Mouse (Mus musculus) liver, postnatal 0 days (tissue): Measurements from ENCODE around the gene Wdtc1.

Source experiments
- CTCF ChIP-seq: sonication (generic); IDR thresholded peaks from 2 replicates; pipeline ENCODE4 v1.5.1; 2016; ENCODE audit warnings: antibody characterized with exemption, low read depth
- EP300 ChIP-seq: IDR thresholded peaks from 2 replicates; pipeline ENCODE4 v1.6.1; 2016; ENCODE audit warnings: antibody characterized with exemption, low read depth, mild to moderate bottlenecking

DNA sequence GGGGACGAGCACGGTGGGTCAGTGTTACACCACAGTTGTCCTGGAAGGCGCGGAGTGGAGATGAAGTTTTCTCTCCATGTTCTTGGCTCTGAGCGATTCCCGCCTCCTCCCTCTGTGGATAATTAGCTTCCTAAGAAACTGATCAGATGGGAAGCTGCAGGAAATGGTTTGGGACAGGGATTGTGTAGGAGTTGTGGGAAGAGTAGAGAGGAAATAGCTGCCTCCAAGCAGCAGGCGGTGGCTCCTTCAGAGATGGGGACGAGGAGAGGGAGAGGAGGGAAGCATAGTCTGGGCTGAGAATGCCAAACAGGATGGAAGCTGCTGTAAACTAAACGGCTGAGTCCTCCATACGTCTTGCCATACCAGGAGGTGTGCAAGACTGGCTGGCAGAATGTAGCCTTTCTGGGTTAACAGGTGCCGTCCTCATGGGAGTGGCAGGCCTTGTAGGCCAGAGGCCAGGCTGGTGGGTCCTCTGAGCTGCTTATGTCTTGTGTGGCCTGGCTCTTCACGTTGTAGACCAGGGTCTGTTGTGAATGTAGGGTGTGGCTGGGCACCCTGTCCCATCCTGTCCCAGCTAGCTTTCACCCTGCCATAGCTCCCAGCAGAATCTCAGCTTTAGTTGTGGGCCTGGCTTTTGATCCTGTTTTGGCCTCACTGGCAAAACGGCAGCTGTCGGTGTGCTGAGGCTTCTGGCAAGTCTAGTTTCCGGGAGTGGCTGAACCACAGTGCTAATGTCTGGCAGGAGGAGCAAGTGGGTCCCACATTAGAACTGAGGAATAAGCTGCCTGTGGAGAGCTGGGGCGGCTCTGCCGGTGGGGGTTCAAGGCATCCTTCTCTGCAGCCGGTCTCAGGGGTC, 38.1 kb upstream of the Wdtc1 start:
- TF ChIP-seq CTCF (no peak), EP300 (no peak)
